Mouse (Mus musculus) MEL (cell line): ENCODE measurements around the gene Epn3. TPM values are rescaled to one million over a fixed set of nuclear protein-coding genes. Genes with fewer than 3 reads are reported as not detected.

Experiments used
- DNase-seq: peaks from one replicate; pipeline ENCODE4 v3.0.0; 2011; ENCODE audit warnings: low read depth, low spot score
- H3K27ac ChIP-seq: 2 replicates; pipeline ENCODE4 v1.5.1; 2012; ENCODE audit warnings: low read depth, mild to moderate bottlenecking, control low read depth, low read length, moderate library complexity; ENCODE audit not compliant: control insufficient read depth
- H3K27me3 ChIP-seq, 2 experiments: fragments of 150-350 bp in 1 of 2; sonication (generic) in 1 of 2; 2 replicates each; pipeline ENCODE4 v1.6.1; 2012; ENCODE audit warnings: low read length in 2 of 2, mild to moderate bottlenecking in 2 of 2, improper control_type of control experiment in 1 of 2, moderate library complexity in 1 of 2; ENCODE audit not compliant: insufficient read depth in 2 of 2, control insufficient read depth in 1 of 2
- H3K36me3 ChIP-seq, 2 experiments: 2 replicates each; pipeline ENCODE4 v1.6.1; 2012 to 2014; ENCODE audit warnings: low read length in 2 of 2, improper control_type of control experiment in 1 of 2, inconsistent platforms in 1 of 2, mild to moderate bottlenecking in 1 of 2; ENCODE audit not compliant: insufficient read depth in 2 of 2, control insufficient read depth in 1 of 2
- H3K4me1 ChIP-seq, 2 experiments: fragments of 150-350 bp in 1 of 2; sonication (generic) in 1 of 2; 2 replicates each; pipeline ENCODE4 v1.6.1; 2012; ENCODE audit warnings: low read length in 2 of 2, improper control_type of control experiment in 1 of 2, mild to moderate bottlenecking in 1 of 2; ENCODE audit not compliant: insufficient read depth in 2 of 2, control insufficient read depth in 1 of 2
- H3K4me3 ChIP-seq, 2 experiments: fragments of 150-350 bp in 1 of 2; sonication (generic) in 1 of 2; 2 replicates each; pipeline ENCODE4 v1.5.1; 2012; ENCODE audit warnings: low read depth in 2 of 2, low read length in 2 of 2, mild to moderate bottlenecking in 2 of 2, moderate library complexity in 2 of 2, control low read depth in 1 of 2, improper control_type of control experiment in 1 of 2; ENCODE audit not compliant: control insufficient read depth in 1 of 2, insufficient read depth in 1 of 2
- H3K79me2 ChIP-seq: 2 replicates; pipeline ENCODE4 v1.6.1; 2012; ENCODE audit warnings: mild to moderate bottlenecking, low read length, moderate library complexity; ENCODE audit not compliant: control insufficient read depth, poor library complexity, insufficient read depth
- H3K9ac ChIP-seq: 2 replicates; pipeline ENCODE4 v1.6.1; 2012; ENCODE audit warnings: low read depth, mild to moderate bottlenecking, control low read depth, low read length, moderate library complexity; ENCODE audit not compliant: control insufficient read depth, poor library complexity, severe bottlenecking
- H3K9me3 ChIP-seq: fragments of 150-350 bp; sonication (generic); replicated peaks from 2 replicates; pipeline ENCODE4 v1.6.1; 2012; ENCODE audit warnings: mild to moderate bottlenecking, low read length, improper control_type of control experiment, moderate library complexity; ENCODE audit not compliant: insufficient read depth
- CHD1 ChIP-seq: IDR thresholded peaks from 2 replicates; pipeline ENCODE4 v1.6.1; 2012; ENCODE audit warnings: low read depth, mild to moderate bottlenecking, inconsistent platforms, low read length, improper control_type of control experiment
- CHD2 ChIP-seq: IDR thresholded peaks from 2 replicates; pipeline ENCODE4 v1.6.1; 2011; ENCODE audit warnings: low read length, improper control_type of control experiment
- CTCF ChIP-seq, 3 experiments: IDR thresholded peaks in 2 of 3; conservative IDR thresholded peaks in 1 of 3; 2 replicates each; pipeline ENCODE4 v1.5.1; 2011 to 2012; ENCODE audit warnings: low read length in 3 of 3, low read depth in 2 of 3, mild to moderate bottlenecking in 2 of 3, improper control_type of control experiment in 1 of 3, inconsistent platforms in 1 of 3, mixed read lengths in 1 of 3, moderate library complexity in 1 of 3; ENCODE audit not compliant: control insufficient read depth in 1 of 3, insufficient read depth in 1 of 3, poor library complexity in 1 of 3, severe bottlenecking in 1 of 3
- E2F4 ChIP-seq: IDR thresholded peaks from 2 replicates; pipeline ENCODE4 v1.6.1; 2011; ENCODE audit warnings: low read depth, low read length, improper control_type of control experiment, borderline replicate concordance
- ELF1 ChIP-seq: IDR thresholded peaks from 2 replicates; pipeline ENCODE4 v1.6.1; 2014; ENCODE audit warnings: low read depth, mild to moderate bottlenecking, inconsistent platforms, low read length, improper control_type of control experiment, moderate library complexity
- EP300 ChIP-seq, 2 experiments: IDR thresholded peaks; 2 replicates each; pipeline ENCODE4 v1.6.1; 2011; ENCODE audit warnings: improper control_type of control experiment in 2 of 2, low read length in 2 of 2, low read depth in 1 of 2, mild to moderate bottlenecking in 1 of 2
- GABPA ChIP-seq: IDR thresholded peaks from 2 replicates; pipeline ENCODE4 v1.6.1; 2012; ENCODE audit warnings: low read depth, mild to moderate bottlenecking, inconsistent platforms, low read length, improper control_type of control experiment, moderate library complexity
- GATA1 ChIP-seq: IDR thresholded peaks from 2 replicates; pipeline ENCODE4 v1.6.1; 2011; ENCODE audit warnings: low read depth, low read length, improper control_type of control experiment
- HCFC1 ChIP-seq: IDR thresholded peaks from 2 replicates; pipeline ENCODE4 v1.6.1; 2012; ENCODE audit warnings: low read depth, mild to moderate bottlenecking, inconsistent platforms, low read length, improper control_type of control experiment, moderate library complexity
- JUND ChIP-seq: IDR thresholded peaks from 2 replicates; pipeline ENCODE4 v1.6.1; 2011; ENCODE audit warnings: low read depth, mild to moderate bottlenecking, improper control_type of control experiment, low read length
- MAFK ChIP-seq: IDR thresholded peaks from 2 replicates; pipeline ENCODE4 v1.6.1; 2011; ENCODE audit warnings: low read depth, mild to moderate bottlenecking, low read length, improper control_type of control experiment, borderline replicate concordance
- MAX ChIP-seq: IDR thresholded peaks from 2 replicates; pipeline ENCODE4 v1.6.1; 2011; ENCODE audit warnings: low read length, improper control_type of control experiment
- MXI1 ChIP-seq: IDR thresholded peaks from 2 replicates; pipeline ENCODE4 v1.6.1; 2011; ENCODE audit warnings: mild to moderate bottlenecking, low read depth, low read length, improper control_type of control experiment
- MYB ChIP-seq: IDR thresholded peaks from 2 replicates; pipeline ENCODE4 v1.6.1; 2011; ENCODE audit warnings: mild to moderate bottlenecking, low read depth, low read length, improper control_type of control experiment
- NELFE ChIP-seq: IDR thresholded peaks from 2 replicates; pipeline ENCODE4 v1.6.1; 2011; ENCODE audit warnings: low read depth, low read length, improper control_type of control experiment
- NRF1 ChIP-seq: IDR thresholded peaks from 2 replicates; pipeline ENCODE4 v1.6.1; 2014; ENCODE audit warnings: low read depth, mild to moderate bottlenecking, inconsistent platforms, low read length, improper control_type of control experiment, moderate library complexity; ENCODE audit not compliant: poor library complexity, insufficient read depth, severe bottlenecking
- POLR2AphosphoS2 ChIP-seq: IDR thresholded peaks from 2 replicates; pipeline ENCODE4 v1.6.1; 2011; ENCODE audit warnings: low read length, improper control_type of control experiment
- POLR2AphosphoS5 ChIP-seq: IDR thresholded peaks from 2 replicates; pipeline ENCODE4 v1.6.1; 2012; ENCODE audit warnings: low read depth, borderline replicate concordance, mild to moderate bottlenecking, inconsistent platforms, low read length, moderate library complexity, mixed read lengths
- RAD21 ChIP-seq: IDR thresholded peaks from 2 replicates; pipeline ENCODE4 v1.6.1; 2011; ENCODE audit warnings: mild to moderate bottlenecking, low read depth, low read length, improper control_type of control experiment
- RCOR1 ChIP-seq: IDR thresholded peaks from 2 replicates; pipeline ENCODE4 v1.6.1; 2012; ENCODE audit warnings: low read depth, mild to moderate bottlenecking, inconsistent platforms, low read length, improper control_type of control experiment
- SMC3 ChIP-seq: IDR thresholded peaks from 2 replicates; pipeline ENCODE4 v1.6.1; 2011; ENCODE audit warnings: low read depth, low read length, improper control_type of control experiment
- TAL1 ChIP-seq: IDR thresholded peaks from 2 replicates; pipeline ENCODE4 v1.6.1; 2012; ENCODE audit warnings: mild to moderate bottlenecking, inconsistent platforms, low read length, moderate library complexity, mixed read lengths
- TBP ChIP-seq: IDR thresholded peaks from 2 replicates; pipeline ENCODE4 v1.8.0; 2011; ENCODE audit warnings: low read depth, low read length, improper control_type of control experiment
- TCF12 ChIP-seq: IDR thresholded peaks from 2 replicates; pipeline ENCODE4 v1.6.1; 2014; ENCODE audit warnings: low read depth, mild to moderate bottlenecking, inconsistent platforms, low read length, improper control_type of control experiment, moderate library complexity
- UBTF ChIP-seq: IDR thresholded peaks from 2 replicates; pipeline ENCODE4 v1.6.1; 2012; ENCODE audit warnings: low read depth, mild to moderate bottlenecking, inconsistent platforms, low read length, improper control_type of control experiment, moderate library complexity, borderline replicate concordance; ENCODE audit not compliant: insufficient read depth
- USF2 ChIP-seq, 2 experiments: IDR thresholded peaks; 2 replicates each; pipeline ENCODE4 v1.6.1; 2011 to 2012; ENCODE audit warnings: improper control_type of control experiment in 2 of 2, low read length in 2 of 2, borderline replicate concordance in 1 of 2, inconsistent platforms in 1 of 2, low read depth in 1 of 2, mild to moderate bottlenecking in 1 of 2; ENCODE audit not compliant: insufficient read depth in 1 of 2
- ZC3H11A ChIP-seq: IDR thresholded peaks from 2 replicates; pipeline ENCODE4 v1.6.1; 2012; ENCODE audit warnings: low read depth, mild to moderate bottlenecking, inconsistent platforms, low read length, improper control_type of control experiment
- ZMIZ1 ChIP-seq: IDR thresholded peaks from 2 replicates; pipeline ENCODE4 v1.6.1; 2012; ENCODE audit warnings: low read depth, mild to moderate bottlenecking, inconsistent platforms, low read length, improper control_type of control experiment, moderate library complexity
- ZNF384 ChIP-seq: IDR thresholded peaks from 2 replicates; pipeline ENCODE4 v1.6.1; 2012; ENCODE audit warnings: low read depth, mild to moderate bottlenecking, inconsistent platforms, low read length, improper control_type of control experiment
- polyA plus RNA-seq, 2 experiments: library from polyadenylated mRNA; stranded (reverse) in 1 of 2; unstranded in 1 of 2; fragments of >175 nt in 1 of 2; fragments of >200 nt in 1 of 2; gene quantifications; 2 replicates each; pipeline versions ENCODE4 v1.2.1 to v1.2.4; 2012; ENCODE audit warnings: low replicate concordance in 2 of 2, low read depth in 1 of 2; ENCODE audit not compliant: insufficient read length in 2 of 2, insufficient read depth in 1 of 2, missing spikeins in 1 of 2
- total RNA-seq: library from RNA; depleted of rRNA; stranded (reverse); fragments of 300-350 nt; gene quantifications from 2 replicates; pipeline ENCODE4 v1.2.3, GENCODE M21; 2012

Gene Epn3
- total and polyA plus RNA-seq, 3 experiments, result not detected

DNA sequence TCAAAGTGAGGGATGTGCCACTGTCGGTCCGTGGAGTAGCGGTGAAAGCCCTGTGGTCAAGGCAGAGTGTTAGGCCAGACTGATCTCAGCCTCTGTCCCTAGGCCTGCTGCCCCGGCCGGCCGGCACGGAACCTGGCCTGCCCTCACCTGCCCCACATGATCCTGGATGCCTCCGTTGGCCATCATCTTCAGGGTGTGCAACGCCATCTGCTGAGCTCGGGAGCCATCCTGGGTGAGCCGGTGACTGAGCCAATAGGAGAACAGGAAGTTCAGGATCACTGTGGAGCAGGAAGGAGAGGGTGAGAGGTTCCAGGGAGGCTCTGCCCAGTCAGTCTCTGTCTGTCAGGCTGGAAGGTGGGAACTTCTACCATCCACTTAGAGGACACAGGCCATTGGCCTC lies 16.3 kb downstream of the Epn3 start:
- peaks cover 4 to 14% of the 10 kb centered on the region in 2 experiments; a peak in 3 of 4 replicates for H3K27me3 ChIP-seq
- no peaks in the 10 kb centered on the region for H3K79me2 ChIP-seq
- TF ChIP-seq ZMIZ1, result no peak
- TF ChIP-seq POLR2AphosphoS2, result no peak
- TF ChIP-seq GABPA, result no peak
- no peak for TF ChIP-seq MYB
- TF ChIP-seq USF2 (IDR thresholded peaks at IDR 0.05; ENCODE audit: borderline replicate concordance in 1 of 2, insufficient read depth in 1 of 2, low read depth in 1 of 2, low read length in 2 of 2), result no peak
- no peak for TF ChIP-seq TCF12
- no peak for TF ChIP-seq TAL1
- TF ChIP-seq ELF1, result no peak
- no peak for TF ChIP-seq TBP
- TF ChIP-seq E2F4, result no peak
- TF ChIP-seq UBTF, result no peak
- TF ChIP-seq CHD1, result no peak
- TF ChIP-seq NRF1, result no peak
- no peak for TF ChIP-seq MXI1
- no peak for TF ChIP-seq NELFE
- TF ChIP-seq ZNF384, result no peak
- no peak for TF ChIP-seq POLR2AphosphoS5
- no peak for TF ChIP-seq MAX
- no peak for TF ChIP-seq CHD2
- H3K4me1 ChIP-seq, result no peaks in the 10 kb centered on the region
- no peak for DNase-seq
- no peaks in the 10 kb centered on the region for H3K36me3 ChIP-seq
- no peak overlapping the region for H3K9ac ChIP-seq
- no peak overlapping the region for H3K27ac ChIP-seq
- no peak overlapping the region for H3K4me3 ChIP-seq
- H3K9me3 ChIP-seq, result no peaks in the 10 kb centered on the region

DNA sequence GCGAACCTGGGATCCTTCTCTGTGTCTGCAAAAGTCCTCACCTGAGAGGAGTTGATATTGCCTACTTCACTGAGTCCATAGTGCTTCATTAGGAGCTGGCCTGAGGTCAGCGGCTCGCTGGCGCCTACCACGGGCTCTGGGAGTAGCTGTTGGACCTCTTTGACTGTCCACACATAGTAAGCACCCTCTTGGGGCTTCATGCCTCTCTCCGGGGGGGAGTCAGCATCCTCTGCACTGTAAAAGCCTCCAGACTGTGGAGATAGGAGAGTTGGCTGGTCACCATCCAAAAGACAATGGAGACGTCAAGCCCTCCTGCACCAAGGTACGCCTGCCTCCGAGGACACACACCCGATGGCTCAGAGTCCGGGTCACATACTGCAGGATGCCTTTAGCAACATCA lies 17.0 kb downstream of the Epn3 start:
- H3K4me1 ChIP-seq, result no peaks in the 10 kb centered on the region
- DNase-seq, result no peak
- H3K9me3 ChIP-seq, result no peaks in the 10 kb centered on the region
- H3K27ac ChIP-seq, result no peak overlapping the region
- H3K9ac ChIP-seq, result no peak overlapping the region
- H3K79me2 ChIP-seq, result no peaks in the 10 kb centered on the region
- TF ChIP-seq ZC3H11A, result no peak
- TF ChIP-seq ELF1, result no peak
- no peak for TF ChIP-seq RAD21
- no peak for TF ChIP-seq CTCF (IDR thresholded peaks at IDR 0.05 in 2 of 3, conservative IDR thresholded peaks at IDR 0.05 in 1 of 3; ENCODE audit: control insufficient read depth in 1 of 3, insufficient read depth in 1 of 3, low read depth in 2 of 3, low read length in 3 of 3, poor library complexity in 1 of 3, severe bottlenecking in 1 of 3)
- TF ChIP-seq POLR2AphosphoS5, result no peak
- TF ChIP-seq SMC3, result no peak
- TF ChIP-seq CHD2, result no peak
- TF ChIP-seq JUND, result no peak
- no peak for TF ChIP-seq HCFC1
- TF ChIP-seq NELFE, result no peak
- no peak for TF ChIP-seq E2F4
- no peak for TF ChIP-seq EP300 (IDR thresholded peaks at IDR 0.05; ENCODE audit: low read depth in 1 of 2, low read length in 2 of 2)
- no peak for TF ChIP-seq RCOR1
- no peak for TF ChIP-seq MAX
- TF ChIP-seq POLR2AphosphoS2, result no peak
- no peak for TF ChIP-seq MAFK
- TF ChIP-seq GATA1, result no peak
- no peak for TF ChIP-seq MYB
- no peaks in the 10 kb centered on the region for H3K36me3 ChIP-seq
- H3K4me3 ChIP-seq, result no peak overlapping the region
- peaks cover 6 to 16% of the 10 kb centered on the region in 2 experiments; a peak in 3 of 4 replicates for H3K27me3 ChIP-seq
